Mouse (Mus musculus) testis, postnatal 14 days (tissue): ENCODE data around the gene Ddc.
A peak's percentile ranks its signal among the peaks of the same experiment; 100 is the strongest.

ENCODE experiments used
- DNase-seq: peaks from one replicate; pipeline ENCODE4 v3.0.0; 2021; ENCODE audit warnings: low spot score

Gene Ddc

GRCm38 (mm10) chr11:11905518-11905917 is 7.6 kb upstream of the Ddc start:
- DNase-seq: no peak

- DNase-seq: no peak
Observed at GRCm38 (mm10) chr11:11904995-11905394, 7.1 kb upstream of the Ddc start.

GRCm38 (mm10) chr11:11901509-11901908 is 3.6 kb upstream of the Ddc start:
- no peak for DNase-seq

GRCm38 (mm10) chr11:11898496-11898895 is 552 bp upstream of the Ddc start:
- no peak for DNase-seq

- no peak for DNase-seq
Observed at GRCm38 (mm10) chr11:11895479-11895878, 2.5 kb downstream of the Ddc start.

DNA sequence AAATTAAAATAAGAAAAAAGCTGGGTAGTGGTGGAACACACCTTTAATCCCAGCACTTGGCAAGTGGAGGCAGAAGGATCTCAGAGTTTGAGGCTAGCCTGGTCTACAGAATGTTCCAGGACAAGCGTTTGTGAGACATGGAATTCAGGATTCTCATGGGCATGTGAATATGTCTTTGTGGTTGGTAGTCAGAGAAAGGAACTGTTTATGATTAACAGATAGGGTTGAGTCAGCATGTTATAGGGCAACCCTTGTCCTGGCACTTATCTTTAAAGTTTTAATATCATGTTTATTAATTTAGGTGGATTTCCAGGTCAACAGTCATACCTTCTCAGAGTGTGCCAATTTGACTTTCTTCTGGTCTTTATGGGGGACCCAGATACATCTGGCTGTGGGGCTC is 4.2 kb downstream of the Ddc start:
- DNase-seq: no peak

DNA sequence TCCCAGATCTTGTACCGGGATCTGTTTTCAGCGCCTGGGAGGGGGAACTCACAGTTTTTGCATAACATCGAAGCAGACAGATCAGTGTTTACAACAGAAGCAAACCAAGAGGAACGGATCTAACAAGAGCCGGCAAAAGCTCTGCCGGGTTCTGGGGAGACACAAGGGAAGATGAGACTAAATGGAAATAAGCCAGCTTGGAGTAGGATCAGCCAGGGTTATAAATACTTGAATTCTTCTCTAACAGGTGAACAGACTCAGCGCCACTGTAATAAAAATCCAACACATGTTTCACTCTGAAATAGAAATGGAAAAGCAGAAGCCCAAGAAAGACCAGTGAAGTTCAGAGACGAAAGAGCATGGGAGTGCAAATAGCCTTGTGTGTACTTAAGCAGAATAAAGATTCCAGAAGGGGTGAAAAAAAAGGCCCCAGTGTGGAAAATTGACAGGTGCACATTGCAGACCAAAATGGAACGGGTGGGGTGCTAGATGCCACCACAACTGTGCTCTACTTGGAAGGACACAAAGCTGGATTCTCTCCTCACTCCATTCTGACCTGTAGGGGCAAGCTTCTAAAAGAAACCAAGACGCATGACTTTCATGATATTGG is 4.8 kb downstream of the Ddc start:
- DNase-seq: no peak

- no peak for DNase-seq
Observed at GRCm38 (mm10) chr11:11891832-11892231, 6.1 kb downstream of the Ddc start.

GRCm38 (mm10) chr11:11890139-11890741 is 7.7 kb downstream of the Ddc start:
- DNase-seq: no peak

DNA sequence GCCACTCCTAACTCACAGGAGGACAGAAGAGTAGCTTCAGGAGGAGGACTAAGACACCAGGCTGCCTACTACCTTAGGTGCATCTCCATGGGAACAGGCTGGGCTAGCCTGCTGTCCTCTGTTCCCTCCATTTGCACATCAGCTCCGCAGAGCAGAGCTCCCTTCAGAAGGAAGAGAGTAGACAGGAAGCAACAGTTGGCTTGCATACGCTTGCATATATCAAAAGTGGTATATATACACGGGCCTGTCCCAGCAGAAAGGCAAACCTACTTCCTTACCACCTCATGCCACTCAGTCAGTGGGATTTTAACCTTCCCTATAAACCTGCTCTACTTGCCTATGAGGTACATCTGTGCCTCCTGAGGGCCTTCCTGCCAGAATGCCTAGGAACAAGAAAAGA is 9.2 kb downstream of the Ddc start:
- no peak for DNase-seq

GRCm38 (mm10) chr11:11888051-11888450 is 9.9 kb downstream of the Ddc start:
- DNase-seq: no peak

- DNase-seq: no peak
Observed at GRCm38 (mm10) chr11:11886403-11886998, 11.4 kb downstream of the Ddc start.

DNA sequence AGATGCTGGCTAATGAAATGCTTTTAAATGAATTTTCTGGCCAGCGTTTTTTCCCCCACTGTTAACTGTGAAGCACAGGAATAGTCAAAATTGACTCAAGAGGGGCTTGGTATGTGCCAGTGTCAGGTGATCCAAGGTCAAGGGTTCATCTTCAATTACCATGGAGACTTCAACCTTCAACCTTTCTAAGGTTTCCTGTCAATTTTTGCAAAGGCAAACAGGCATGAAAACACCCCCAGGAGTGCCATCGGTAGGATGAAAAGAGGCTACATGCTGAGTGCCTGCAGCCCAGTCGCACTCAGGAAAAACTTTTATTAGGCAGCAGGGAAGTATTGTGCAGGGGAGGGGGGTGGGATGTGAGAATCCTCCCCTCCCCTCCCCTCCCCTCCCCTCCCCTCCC is 12.0 kb downstream of the Ddc start:
- no peak for DNase-seq

DNA sequence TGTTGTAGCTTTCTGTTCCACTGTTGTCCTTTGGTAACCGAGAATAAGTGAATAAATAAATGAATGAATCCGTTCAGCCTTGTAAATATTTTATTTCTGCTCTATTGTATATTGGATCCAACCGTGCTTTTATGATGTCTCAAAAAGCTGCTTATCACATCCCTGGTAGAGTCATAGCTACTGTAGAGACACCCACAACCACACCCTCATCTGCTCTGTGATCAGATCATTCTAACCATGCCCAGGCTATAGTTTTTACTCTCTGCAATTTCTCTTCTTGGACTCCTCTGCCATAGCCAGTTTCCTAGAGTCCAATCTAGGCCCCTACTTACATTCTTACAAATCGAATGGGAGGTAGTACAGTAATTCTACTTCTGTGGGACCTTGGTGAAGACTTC is 12.7 kb downstream of the Ddc start:
- no peak for DNase-seq

DNA sequence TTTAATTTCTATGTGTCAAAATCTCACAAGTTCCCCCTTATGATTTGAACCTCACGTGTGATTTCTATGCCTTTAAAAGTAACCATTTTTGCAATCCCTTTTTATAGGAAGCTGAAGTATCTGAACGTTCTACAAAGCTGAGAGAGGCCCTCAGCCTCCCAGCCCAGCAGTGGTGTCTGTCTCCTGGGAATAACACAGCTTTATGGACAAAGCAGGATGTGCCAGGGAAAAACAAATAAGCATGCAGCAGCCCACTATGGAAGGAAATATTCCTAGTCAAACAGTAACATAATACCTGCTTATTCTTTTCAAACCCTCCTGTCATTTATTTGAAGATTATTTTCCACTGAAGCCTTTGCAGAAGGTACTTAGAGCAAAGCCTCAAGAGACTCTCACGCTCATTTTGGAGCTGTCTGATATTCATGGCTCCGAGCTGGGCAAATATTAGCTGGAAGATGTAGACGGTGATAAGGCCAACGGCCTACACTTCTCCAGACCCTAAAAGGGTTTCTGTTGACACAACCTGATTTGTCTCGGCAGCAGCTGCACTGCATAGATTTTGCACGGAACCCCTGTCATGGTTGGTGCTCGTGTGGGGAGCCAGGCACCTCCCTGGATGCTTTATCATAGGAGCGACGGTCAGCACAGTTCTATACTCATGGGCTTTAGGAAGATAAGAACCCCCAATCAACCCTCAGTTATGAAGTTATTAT is 13.3 kb downstream of the Ddc start:
- DNase-seq: no peak

DNA sequence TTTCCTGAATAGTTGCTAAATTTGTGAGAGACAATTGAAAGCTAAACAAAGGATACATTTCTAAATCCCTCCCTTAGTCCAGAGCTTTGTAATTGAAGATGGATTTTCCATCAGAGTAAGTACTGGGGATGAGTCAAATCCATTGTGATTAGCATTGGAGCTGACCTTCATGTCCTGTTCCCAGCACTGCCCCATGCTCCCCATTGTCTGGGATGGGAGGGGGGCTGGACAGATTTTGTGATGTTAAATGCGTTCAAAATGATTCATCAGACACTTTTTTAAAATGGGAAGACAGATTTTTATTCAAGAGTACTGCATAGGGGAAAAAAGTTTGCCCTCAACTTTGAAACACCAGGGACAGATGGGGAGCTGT is 16.2 kb downstream of the Ddc start:
- DNase-seq: no peak

- DNase-seq: no peak
Observed at GRCm38 (mm10) chr11:11881026-11881782, 16.7 kb downstream of the Ddc start.

- no peak for DNase-seq
Observed at GRCm38 (mm10) chr11:11880351-11880750, 17.6 kb downstream of the Ddc start.

DNA sequence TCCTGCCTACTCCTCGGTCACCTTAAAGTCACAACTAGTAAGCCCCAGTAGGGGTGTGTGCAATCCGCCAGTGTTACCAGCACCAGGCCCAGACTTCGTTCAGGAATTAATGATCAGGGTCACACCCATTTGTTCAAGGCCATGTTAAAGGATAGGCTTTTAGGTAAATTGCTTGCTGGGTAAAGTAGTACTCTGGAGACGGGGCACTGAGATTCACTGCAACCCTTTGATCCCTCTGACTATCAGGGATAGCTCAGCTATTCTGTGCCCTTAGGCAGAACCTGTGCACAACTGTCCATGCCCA is 18.3 kb downstream of the Ddc start:
- DNase-seq: no peak

- no peak for DNase-seq
Observed at GRCm38 (mm10) chr11:11878981-11879698, 18.8 kb downstream of the Ddc start.

GRCm38 (mm10) chr11:11878278-11878980 is 19.5 kb downstream of the Ddc start:
- DNase-seq: peak; percentile 17
